Mouse (Mus musculus): Measurements from ENCODE around the gene Adamts4.

GRCm38 (mm10) chr1:171284491-171284890 lies 34.3 kb downstream of the Adamts4 start:
- TF ChIP-seq CTCF (IDR thresholded peaks at IDR 0.05; ENCODE audit: borderline replicate concordance, insufficient read depth, low read depth, low read length) (no peak), POLR2A (IDR thresholded peaks at IDR 0.05; ENCODE audit: borderline replicate concordance, insufficient read depth, low read length) (no peak)

Data from cerebellum, adult 2 months (tissue).